Mouse (Mus musculus): Measurements from ENCODE around the gene Fem1a. TPM values are rescaled to one million over a fixed set of nuclear protein-coding genes. Genes with fewer than 3 reads are reported as not detected.
A peak's percentile ranks its signal among the peaks of the same experiment; 100 is the strongest.

Gene Fem1a
- polyA plus RNA-seq, 1 experiment from 2014 or later = 15.3 TPM

GRCm38 (mm10) chr17:56278340-56278739 is 21.7 kb downstream of the Fem1a start:
- Histone ChIP-seq H3K4me3 (ENCODE audit: low read depth, low read length) (no peak overlapping the region), H3K9ac (ENCODE audit: low read length) (no peak overlapping the region), H3K27ac (ENCODE audit: low read depth) (peak overlapping the region; percentile 93; the same call in 1 of the 2 replicates), H3K9me3 (ENCODE audit: control insufficient read depth, low read length) (no peaks in the 10 kb centered on the region), H3K4me2 (ENCODE audit: low read length) (no peak overlapping the region), H3K36me3 (ENCODE audit: control insufficient read depth, insufficient read depth, low read length) (peaks cover 37% of the 10 kb centered on the region), H3K27me3 (replicated peaks; ENCODE audit: control insufficient read depth, insufficient read depth, low read length) (no peaks in the 10 kb centered on the region), H3K4me1 (replicated peaks; ENCODE audit: control insufficient read depth, insufficient read depth, low read length) (peaks cover 10% of the 10 kb centered on the region)
- ATAC-seq (replicated peaks; ENCODE audit: low FRiP score, low TSS enrichment, low read depth) = no peak
- DNase-seq (ENCODE audit: low spot score) = no peak
- WGBS = 85% methylated on average over 5 of the region's 5 CpGs

DNA sequence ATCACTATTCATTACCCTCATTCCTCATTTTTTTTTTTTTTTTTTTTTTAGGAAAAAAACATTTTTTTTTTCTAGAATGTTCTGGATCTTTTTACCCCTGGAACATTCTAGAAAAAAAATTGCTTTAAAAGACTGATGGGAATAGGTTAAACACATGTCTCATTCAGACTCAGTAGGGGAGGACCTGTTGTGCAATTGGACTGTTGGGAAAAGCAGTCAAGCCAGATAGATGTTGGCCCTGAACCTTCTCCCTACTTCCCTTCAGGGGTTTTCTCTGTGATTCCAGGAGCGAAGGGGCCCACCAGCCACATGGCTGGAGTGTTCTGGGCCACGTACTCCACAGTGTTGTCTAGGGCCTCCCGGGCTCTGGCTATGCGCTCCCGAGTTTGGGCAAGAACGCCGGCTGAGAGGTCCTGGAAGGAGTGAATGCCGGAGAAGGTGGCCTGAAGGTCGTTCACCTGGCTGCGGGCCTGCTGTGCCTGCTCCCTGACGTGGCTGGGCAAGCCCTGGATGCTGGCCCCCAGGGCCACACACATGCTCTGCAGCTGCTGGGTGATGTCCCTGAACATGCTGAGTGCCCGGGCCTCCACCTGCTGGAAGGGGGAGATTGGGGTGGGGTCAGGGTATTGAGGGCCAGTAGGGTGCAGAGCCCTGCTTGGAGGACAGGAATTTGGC is 23.0 kb downstream of the Fem1a start:
- no peak overlapping the region for H3K9ac ChIP-seq (ENCODE audit: low read length)
- peaks cover 48% of the 10 kb centered on the region for H3K36me3 ChIP-seq (ENCODE audit: control insufficient read depth, insufficient read depth, low read length)

DNA sequence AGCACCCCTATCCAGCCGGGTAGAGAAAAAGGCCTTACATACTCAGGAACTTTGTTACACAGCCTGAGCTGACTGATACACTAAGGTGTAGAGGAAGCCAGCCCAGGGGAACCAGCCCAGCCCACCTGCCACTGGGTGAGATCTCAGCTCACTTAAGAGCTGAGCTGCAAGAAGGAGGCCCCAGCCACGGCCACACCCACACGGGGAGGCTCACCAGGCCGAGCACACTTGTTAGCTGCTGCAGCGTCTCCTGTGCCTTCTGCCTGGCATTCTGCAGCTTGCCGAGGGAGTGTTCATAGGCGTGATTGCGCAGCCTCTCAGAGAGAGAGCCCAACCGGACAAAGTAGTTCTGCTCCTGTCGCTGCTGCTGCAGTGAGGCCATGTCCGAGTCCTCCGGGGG is 24.6 kb downstream of the Fem1a start:
- Histone ChIP-seq H3K27me3 (replicated peaks; ENCODE audit: control insufficient read depth, insufficient read depth, low read length) (no peaks in the 10 kb centered on the region), H3K4me1 (replicated peaks; ENCODE audit: control insufficient read depth, insufficient read depth, low read length) (peaks cover 10% of the 10 kb centered on the region), H3K36me3 (ENCODE audit: control insufficient read depth, insufficient read depth, low read length) (peaks cover 63% of the 10 kb centered on the region), H3K9me3 (ENCODE audit: control insufficient read depth, low read length) (no peaks in the 10 kb centered on the region), H3K9ac (ENCODE audit: low read length) (no peak overlapping the region), H3K4me2 (ENCODE audit: low read length) (no peak overlapping the region), H3K4me3 (ENCODE audit: low read depth, low read length) (no peak overlapping the region), H3K27ac (ENCODE audit: low read depth) (no peak overlapping the region)
- ATAC-seq (replicated peaks; ENCODE audit: low FRiP score, low TSS enrichment, low read depth) = no peak
- no peak for DNase-seq (ENCODE audit: low spot score)
- WGBS = 92% methylated on average over 12 of the region's 12 CpGs

More for the DNA sequence above, 23.0 kb downstream of the Fem1a start:
- H3K4me3 ChIP-seq (ENCODE audit: low read depth, low read length) = no peak overlapping the region
- WGBS = 88% methylated on average over 12 of the region's 12 CpGs
- no peak for ATAC-seq (replicated peaks; ENCODE audit: low FRiP score, low TSS enrichment, low read depth)
- no peaks in the 10 kb centered on the region for H3K9me3 ChIP-seq (ENCODE audit: control insufficient read depth, low read length)
- peaks cover 10% of the 10 kb centered on the region for H3K4me1 ChIP-seq (replicated peaks; ENCODE audit: control insufficient read depth, insufficient read depth, low read length)
- no peak for DNase-seq (ENCODE audit: low spot score)
- no peak overlapping the region for H3K4me2 ChIP-seq (ENCODE audit: low read length)
- H3K27me3 ChIP-seq (replicated peaks; ENCODE audit: control insufficient read depth, insufficient read depth, low read length) = no peaks in the 10 kb centered on the region
- H3K27ac ChIP-seq (ENCODE audit: low read depth) = no peak overlapping the region

- no peak for DNase-seq (ENCODE audit: low spot score)
- H3K4me2 ChIP-seq (ENCODE audit: low read length) = no peak overlapping the region
- 87% methylated on average over 4 of the region's 4 CpGs for WGBS
Measured at GRCm38 (mm10) chr17:56282802-56283201, 26.2 kb downstream of the Fem1a start.

GRCm38 (mm10) chr17:56283316-56283715 is 26.7 kb downstream of the Fem1a start:
- H3K9me3 ChIP-seq (ENCODE audit: control insufficient read depth, low read length) = no peaks in the 10 kb centered on the region
- peaks cover 12% of the 10 kb centered on the region for H3K4me1 ChIP-seq (replicated peaks; ENCODE audit: control insufficient read depth, insufficient read depth, low read length)
- no peak overlapping the region for H3K9ac ChIP-seq (ENCODE audit: low read length)
- no peak overlapping the region for H3K4me2 ChIP-seq (ENCODE audit: low read length)
- no peaks in the 10 kb centered on the region for H3K27me3 ChIP-seq (replicated peaks; ENCODE audit: control insufficient read depth, insufficient read depth, low read length)
- DNase-seq (ENCODE audit: low spot score) = no peak
- no peak overlapping the region for H3K27ac ChIP-seq (ENCODE audit: low read depth)
- H3K4me3 ChIP-seq (ENCODE audit: low read depth, low read length) = no peak overlapping the region
- H3K36me3 ChIP-seq (ENCODE audit: control insufficient read depth, insufficient read depth, low read length) = peaks cover 70% of the 10 kb centered on the region
- 92% methylated on average over 8 of the region's 8 CpGs for WGBS
- no peak for ATAC-seq (replicated peaks; ENCODE audit: low FRiP score, low TSS enrichment, low read depth)

More at GRCm38 (mm10) chr17:56282802-56283201, 26.2 kb downstream of the Fem1a start:
- ATAC-seq (replicated peaks; ENCODE audit: low FRiP score, low TSS enrichment, low read depth) = no peak
- Histone ChIP-seq H3K9me3 (ENCODE audit: control insufficient read depth, low read length) (no peaks in the 10 kb centered on the region), H3K4me1 (replicated peaks; ENCODE audit: control insufficient read depth, insufficient read depth, low read length) (peaks cover 10% of the 10 kb centered on the region), H3K9ac (ENCODE audit: low read length) (no peak overlapping the region), H3K4me3 (ENCODE audit: low read depth, low read length) (no peak overlapping the region), H3K27me3 (replicated peaks; ENCODE audit: control insufficient read depth, insufficient read depth, low read length) (no peaks in the 10 kb centered on the region), H3K36me3 (ENCODE audit: control insufficient read depth, insufficient read depth, low read length) (peaks cover 70% of the 10 kb centered on the region), H3K27ac (ENCODE audit: low read depth) (no peak overlapping the region)

- Histone ChIP-seq H3K9me3 (ENCODE audit: control insufficient read depth, low read length) (no peaks in the 10 kb centered on the region), H3K9ac (ENCODE audit: low read length) (no peak overlapping the region), H3K4me1 (replicated peaks; ENCODE audit: control insufficient read depth, insufficient read depth, low read length) (peaks cover 25% of the 10 kb centered on the region), H3K4me3 (ENCODE audit: low read depth, low read length) (no peak overlapping the region), H3K27ac (ENCODE audit: low read depth) (no peak overlapping the region), H3K4me2 (ENCODE audit: low read length) (no peak overlapping the region), H3K36me3 (ENCODE audit: control insufficient read depth, insufficient read depth, low read length) (peaks cover 48% of the 10 kb centered on the region), H3K27me3 (replicated peaks; ENCODE audit: control insufficient read depth, insufficient read depth, low read length) (no peaks in the 10 kb centered on the region)
- 92% methylated on average over 11 of the region's 11 CpGs for WGBS
- DNase-seq (ENCODE audit: low spot score) = no peak
- no peak for ATAC-seq (replicated peaks; ENCODE audit: low FRiP score, low TSS enrichment, low read depth)
Measured at GRCm38 (mm10) chr17:56285995-56286394, 29.4 kb downstream of the Fem1a start.

DNA sequence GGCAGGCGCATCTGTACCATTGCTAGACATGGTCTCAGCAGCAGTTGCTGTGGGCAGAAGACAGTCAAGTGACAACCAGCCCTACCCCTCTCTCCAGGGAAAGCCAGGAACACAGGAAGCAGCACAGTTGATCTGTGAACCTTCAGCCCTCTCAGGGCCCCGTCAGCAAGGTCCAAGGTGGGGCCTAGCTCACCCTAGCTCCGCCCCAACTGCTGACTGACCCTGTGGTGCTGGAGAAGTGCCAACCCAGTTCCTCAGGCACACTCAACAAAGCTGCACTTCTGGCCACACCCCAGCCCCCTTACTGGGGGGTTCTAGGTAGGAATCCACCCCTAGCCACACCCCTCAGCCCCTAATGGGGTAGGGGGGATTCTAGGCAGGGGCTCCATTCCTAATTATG is 31.2 kb downstream of the Fem1a start:
- Histone ChIP-seq H3K4me3 (ENCODE audit: low read depth, low read length) (no peak overlapping the region), H3K4me2 (ENCODE audit: low read length) (peak overlapping the region; percentile 57), H3K27ac (ENCODE audit: low read depth) (peak overlapping the region; percentile 62), H3K27me3 (replicated peaks; ENCODE audit: control insufficient read depth, insufficient read depth, low read length) (no peaks in the 10 kb centered on the region), H3K36me3 (ENCODE audit: control insufficient read depth, insufficient read depth, low read length) (peaks cover 38% of the 10 kb centered on the region), H3K4me1 (replicated peaks; ENCODE audit: control insufficient read depth, insufficient read depth, low read length) (peaks cover 25% of the 10 kb centered on the region), H3K9me3 (ENCODE audit: control insufficient read depth, low read length) (no peaks in the 10 kb centered on the region), H3K9ac (ENCODE audit: low read length) (peak overlapping the region; percentile 25; the same call in 1 of the 2 replicates)
- peak; percentile 70 for DNase-seq (ENCODE audit: low spot score)
- ATAC-seq (replicated peaks; ENCODE audit: low FRiP score, low TSS enrichment, low read depth) = no peak; the same call in 1 of the 2 replicates
- WGBS = 44% methylated on average over 3 of the region's 3 CpGs

DNA sequence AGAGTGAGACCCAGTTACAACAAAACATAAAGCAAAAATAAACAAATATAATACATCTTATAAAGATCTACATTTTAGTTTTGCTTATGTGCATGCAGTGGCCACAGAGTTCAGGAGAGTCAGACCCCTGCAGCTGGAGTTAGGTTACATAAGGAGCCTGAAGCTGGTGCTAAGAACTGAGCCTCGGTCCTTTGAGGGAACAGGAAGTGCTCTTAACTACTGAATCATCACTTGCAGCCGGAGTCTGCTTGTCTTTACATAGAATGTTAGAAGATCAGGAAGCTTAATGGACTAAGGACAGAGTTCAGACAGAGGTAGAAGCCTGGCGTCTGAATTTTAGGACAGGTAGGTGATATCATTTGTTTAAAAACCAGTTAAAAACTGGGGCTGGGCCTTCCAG is 32.3 kb downstream of the Fem1a start:
- peak overlapping the region; percentile 57 for H3K4me2 ChIP-seq (ENCODE audit: low read length)
- peak overlapping the region; percentile 92 for H3K27ac ChIP-seq (ENCODE audit: low read depth)
- 38% methylated on average over 3 of the region's 3 CpGs for WGBS
- no peaks in the 10 kb centered on the region for H3K9me3 ChIP-seq (ENCODE audit: control insufficient read depth, low read length)
- peaks cover 30% of the 10 kb centered on the region for H3K36me3 ChIP-seq (ENCODE audit: control insufficient read depth, insufficient read depth, low read length)
- H3K4me1 ChIP-seq (replicated peaks; ENCODE audit: control insufficient read depth, insufficient read depth, low read length) = peaks cover 25% of the 10 kb centered on the region
- H3K9ac ChIP-seq (ENCODE audit: low read length) = peak overlapping the region; percentile 83
- no peaks in the 10 kb centered on the region for H3K27me3 ChIP-seq (replicated peaks; ENCODE audit: control insufficient read depth, insufficient read depth, low read length)
- ATAC-seq (replicated peaks; ENCODE audit: low FRiP score, low TSS enrichment, low read depth) (no peak), DNase-seq (ENCODE audit: low spot score) (no peak)
- peak overlapping the region; percentile 52 for H3K4me3 ChIP-seq (ENCODE audit: low read depth, low read length)

Measured in intestine, embryonic 14.5 days (tissue).